Comparison of ENCODE assay signal across 9 mouse cellular contexts in the genomic region with DNA sequence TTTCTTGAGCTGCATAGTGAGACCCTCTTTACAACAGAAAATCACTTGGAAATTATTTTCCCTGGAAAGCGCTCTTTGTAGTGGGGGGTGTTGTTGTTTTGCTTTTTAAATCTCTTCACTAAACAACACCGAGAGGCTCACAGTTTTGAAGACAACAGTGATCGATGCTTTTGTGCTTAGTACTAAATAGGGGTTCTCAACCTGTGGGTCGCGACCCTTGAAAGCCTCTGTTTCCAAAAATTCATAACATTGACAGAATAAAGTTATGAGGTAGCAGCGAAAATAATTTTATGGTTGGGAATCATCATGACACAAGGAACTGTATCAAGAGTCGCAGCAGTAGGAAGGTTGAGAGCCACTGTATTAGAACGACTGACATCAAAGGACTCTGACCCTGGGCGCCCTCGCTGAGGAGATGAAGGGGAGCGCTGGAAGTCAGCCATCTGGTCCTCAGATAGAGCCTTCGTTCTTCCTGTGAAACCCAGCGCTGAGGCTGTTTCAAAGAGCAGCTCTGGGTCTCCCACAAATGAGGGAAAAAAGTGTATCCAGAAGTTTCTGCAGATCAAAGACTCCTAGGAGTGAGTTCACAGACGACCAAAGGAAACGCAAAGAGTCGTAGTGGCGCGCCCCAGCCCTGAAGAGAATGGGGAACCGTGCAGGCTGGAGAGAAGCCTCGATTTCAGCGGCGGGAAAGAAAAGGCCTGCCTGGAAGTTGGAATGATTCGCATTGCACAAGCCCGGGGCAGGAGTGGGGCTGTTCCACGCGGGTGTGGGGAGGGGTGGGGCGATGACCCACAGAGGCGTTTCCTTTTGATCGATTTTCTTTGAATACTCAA. TPM values are rescaled to one million over a fixed set of nuclear protein-coding genes. Genes with fewer than 3 reads are reported as not detected.
DNase-seq lines count a peak whose midpoint lies in the region; ATAC-seq lines count a peak whose summit lies in the region.
"Had no signal": no experiment of that assay in that cellular context is flagged by ENCODE, and none has a peak within 500 bp of the region (broad histone marks: within the 10 kb centered on the region; RNA-seq: fewer than 3 reads in every experiment).

No protein-coding gene starts in this region.

- no peak for ATAC-seq in heart, embryonic 13.5 days (ENCODE audit: extremely low read depth, insufficient number of reproducible peaks, low FRiP score, low TSS enrichment)
- peak; percentile 71 for ATAC-seq in forebrain, embryonic 14.5 days
- ATAC-seq in kidney, embryonic 16.5 days (ENCODE audit: low FRiP score, low TSS enrichment), result peak; percentile 21; the same call in 1 of the 2 replicates

- no peaks in the 10 kb centered on the region for H3K36me3 ChIP-seq in heart, embryonic 13.5 days
- no peaks in the 10 kb centered on the region for H3K36me3 ChIP-seq in forebrain, embryonic 14.5 days (ENCODE audit: control insufficient read depth, insufficient read depth, low read length)
- H3K36me3 ChIP-seq in kidney, embryonic 16.5 days (ENCODE audit: insufficient read depth, low read length), result no peaks in the 10 kb centered on the region
- H3K36me3 ChIP-seq in megakaryocyte, embryonic 14.5 days (replicated peaks; ENCODE audit: low read length), result no peaks in the 10 kb centered on the region

- DNase-seq in heart, adult 8-10 months (ENCODE audit: low spot score), result no peak
- peak; percentile 59 for DNase-seq in forebrain, embryonic 14.5 days (ENCODE audit: low spot score)
- DNase-seq in natural killer cell, adult 2 months (ENCODE audit: low spot score in 2 of 2), result no peak
- DNase-seq in c-Kit-positive CD71-positive TER-119-positive erythroid progenitor cells, embryonic 14.5 days (ENCODE audit: low spot score), result no peak
- DNase-seq in right cerebral cortex, postnatal 36 days (ENCODE audit: low spot score in 2 of 2), result no peak

- H3K27me3 ChIP-seq in heart, embryonic 13.5 days (replicated peaks), result no peaks in the 10 kb centered on the region
- no peaks in the 10 kb centered on the region for H3K27me3 ChIP-seq in forebrain, embryonic 14.5 days (replicated peaks; ENCODE audit: control insufficient read depth, insufficient read depth, low read length)
- no peaks in the 10 kb centered on the region for H3K27me3 ChIP-seq in kidney, embryonic 16.5 days (ENCODE audit: insufficient read depth, low read length)
- no peaks in the 10 kb centered on the region for H3K27me3 ChIP-seq in megakaryocyte, embryonic 14.5 days (replicated peaks)

- H3K4me2 ChIP-seq in heart, embryonic 13.5 days, result peak overlapping the region; percentile 69
- H3K4me2 ChIP-seq in forebrain, embryonic 14.5 days (ENCODE audit: low read length), result peak overlapping the region; percentile 29; the same call in 1 of the 2 replicates
- H3K4me2 ChIP-seq in kidney, embryonic 16.5 days (replicated peaks; ENCODE audit: low read depth, low read length), result peak overlapping the region; percentile 56

- H3K4me1 ChIP-seq in heart, embryonic 13.5 days, result peaks cover 10% of the 10 kb centered on the region
- no peaks in the 10 kb centered on the region for H3K4me1 ChIP-seq in forebrain, embryonic 14.5 days (ENCODE audit: control insufficient read depth, insufficient read depth, low read length)
- peaks cover 7% of the 10 kb centered on the region; the same call in 1 of the 2 replicates for H3K4me1 ChIP-seq in kidney, embryonic 16.5 days (ENCODE audit: insufficient read depth, low read length)
- H3K4me1 ChIP-seq in megakaryocyte, embryonic 14.5 days, result peaks cover 13% of the 10 kb centered on the region

- H3K9ac ChIP-seq in heart, embryonic 13.5 days, result peak overlapping the region; percentile 45
- no peak overlapping the region for H3K9ac ChIP-seq in forebrain, embryonic 14.5 days (ENCODE audit: low read length)
- peak overlapping the region; percentile 38; the same call in 1 of the 2 replicates for H3K9ac ChIP-seq in kidney, embryonic 16.5 days (replicated peaks; ENCODE audit: low read length)

- H3K4me3 ChIP-seq in heart, embryonic 13.5 days, result peak overlapping the region; percentile 38
- H3K4me3 ChIP-seq in forebrain, embryonic 14.5 days (ENCODE audit: low read depth, low read length), result no peak overlapping the region
- peak overlapping the region; percentile 27 for H3K4me3 ChIP-seq in kidney, embryonic 16.5 days (ENCODE audit: low read length)
- H3K4me3 ChIP-seq in megakaryocyte, embryonic 14.5 days (replicated peaks), result peak overlapping the region; percentile 9
- H3K4me3 ChIP-seq: erythroblast, embryonic 14.5 days had no signal

- H3K9me3 ChIP-seq in heart, embryonic 13.5 days, result no peaks in the 10 kb centered on the region
- H3K9me3 ChIP-seq in forebrain, embryonic 14.5 days (replicated peaks; ENCODE audit: control insufficient read depth, low read length), result no peaks in the 10 kb centered on the region
- H3K9me3 ChIP-seq in kidney, embryonic 16.5 days (ENCODE audit: low read length), result no peaks in the 10 kb centered on the region
- peaks cover under 1% of the 10 kb centered on the region; the same call in 1 of the 2 replicates for H3K9me3 ChIP-seq in megakaryocyte, embryonic 14.5 days

- no peak overlapping the region for H3K27ac ChIP-seq in heart, embryonic 13.5 days (replicated peaks)
- H3K27ac ChIP-seq in forebrain, embryonic 14.5 days (ENCODE audit: low read depth, low read length), result no peak overlapping the region
- H3K27ac ChIP-seq in kidney, embryonic 16.5 days (ENCODE audit: low read length), result no peak overlapping the region

- WGBS in heart, embryonic 13.5 days, result 15% methylated on average over 29 of the region's 29 CpGs
- WGBS in forebrain, embryonic 14.5 days, result 21% methylated on average over 29 of the region's 29 CpGs
- 17% methylated on average over 29 of the region's 29 CpGs for WGBS in kidney, embryonic 16.5 days

RNA-seq across cellular contexts. Expression of gene Bbs10, which starts 37.3 kb away (rescaled TPM):
- 3.8 and 4.2 TPM in 2 replicates for polyA plus RNA-seq in heart, embryonic 13.5 days (2015; fragmentation: Nextera tagmentation; extraction: Ambion mirVana)
- total RNA-seq in heart, adult 8-10 months (2022), result 1 to 10 TPM; 2.8 to 3.3 (median 3.1) TPM
- 6.2 and 7.1 TPM in 2 replicates for polyA plus RNA-seq in forebrain, embryonic 14.5 days (2014; fragmentation: Nextera tagmentation; extraction: Ambion mirVana)
- polyA plus RNA-seq in kidney, embryonic 16.5 days (2015; fragmentation: Nextera tagmentation; extraction: Ambion mirVana), result 7.4 and 8.1 TPM in 2 replicates
- 0.97 TPM in 1 of 2 replicates, not detected in the other for polyA plus RNA-seq in megakaryocyte, embryonic 14.5 days (2012; ENCODE audit: insufficient read depth, low replicate concordance)
- polyA plus RNA-seq: erythroblast, embryonic 14.5 days had no signal
